Mouse (Mus musculus) heart, adult 2 months (tissue): ENCODE results near the gene Grwd1.

ENCODE experiments used
- CTCF ChIP-seq: fragments of 200-600 bp; IDR thresholded peaks from 2 replicates; pipeline ENCODE4 v1.8.1; 2022; ENCODE audit warnings: antibody characterized with exemption, mild to moderate bottlenecking, moderate library complexity
- POLR2A ChIP-seq: fragments of 200-500 bp; IDR thresholded peaks from 2 replicates; pipeline ENCODE4 v1.6.1; 2011; ENCODE audit warnings: mild to moderate bottlenecking, low read depth, low read length, control low read depth; ENCODE audit not compliant: insufficient read depth

DNA sequence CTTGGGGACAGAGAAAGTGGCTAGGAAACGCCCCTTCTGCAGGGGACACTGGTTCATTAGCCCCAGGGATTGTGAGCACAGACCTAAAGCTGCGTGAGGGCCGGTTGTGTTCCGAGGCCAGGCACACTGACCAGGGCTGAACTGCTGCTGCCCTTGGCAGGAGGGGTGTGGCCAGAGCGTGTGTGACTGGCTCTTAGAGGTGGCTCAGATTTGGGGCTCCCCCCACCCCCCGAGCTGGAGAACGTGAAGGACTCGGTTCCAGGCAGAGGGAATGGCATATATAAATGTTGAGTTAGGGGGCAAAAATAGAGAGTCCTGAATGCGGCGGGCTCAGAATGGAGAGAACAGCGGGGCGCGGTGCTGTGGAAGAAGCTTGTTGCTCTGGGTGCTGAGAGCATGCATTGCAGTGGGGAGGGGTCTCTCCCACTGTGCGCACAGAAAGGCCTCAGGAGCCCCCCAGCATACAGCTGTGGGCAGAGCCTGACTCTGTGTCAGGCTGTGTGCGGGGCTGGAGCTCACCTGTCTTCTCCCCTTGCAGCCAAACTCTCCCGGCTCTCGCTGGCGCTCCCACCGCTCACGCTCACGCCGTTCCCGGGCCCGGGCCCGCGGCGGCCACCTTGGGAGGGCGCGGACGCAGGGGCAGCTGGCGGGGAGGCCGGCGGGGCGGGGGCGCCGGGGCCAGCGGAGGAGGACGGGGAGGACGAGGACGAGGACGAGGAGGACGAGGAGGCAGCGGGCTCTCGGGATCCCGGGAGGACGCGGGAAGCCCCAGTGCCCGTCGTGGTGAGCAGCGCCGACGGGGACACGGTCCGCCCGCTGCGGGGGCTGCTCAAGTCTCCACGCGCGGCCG lies 32.9 kb downstream of the Grwd1 start:
- TF ChIP-seq CTCF (no peak), POLR2A (no peak)
